Mouse (Mus musculus): Measurements from ENCODE around the gene Cmpk1. TPM values are rescaled to one million over a fixed set of nuclear protein-coding genes. Genes with fewer than 3 reads are reported as not detected.

Gene Cmpk1
- polyA plus RNA-seq, 1 experiment from 2014 or later, result 44.6 TPM

- Histone ChIP-seq H3K4me1 (ENCODE audit: control insufficient read depth, low read depth, low read length) (peaks cover 2% of the 10 kb centered on the region; the same call in 1 of the 2 replicates), H3K27me3 (ENCODE audit: control insufficient read depth, insufficient read depth, low read depth, low read length) (peaks cover 78% of the 10 kb centered on the region), H3K4me2 (ENCODE audit: low read depth, low read length) (no peak overlapping the region), H3K4me3 (ENCODE audit: low read depth, low read length) (no peak overlapping the region), H3K9me3 (replicated peaks; ENCODE audit: control insufficient read depth, low read length) (no peaks in the 10 kb centered on the region), H3K36me3 (ENCODE audit: control insufficient read depth, insufficient read depth) (no peaks in the 10 kb centered on the region), H3K27ac (ENCODE audit: low read length) (no peak overlapping the region), H3K9ac (ENCODE audit: low read depth, low read length) (no peak overlapping the region)
- WGBS (ENCODE audit: insufficient replicate concordance), result 2% methylated on average over 13 of the region's 13 CpGs
- no peak for ATAC-seq (ENCODE audit: low read depth)
These were observed 73.5 kb downstream of the Cmpk1 start for GRCm38 (mm10) chr4:114913594-114913962.

DNA sequence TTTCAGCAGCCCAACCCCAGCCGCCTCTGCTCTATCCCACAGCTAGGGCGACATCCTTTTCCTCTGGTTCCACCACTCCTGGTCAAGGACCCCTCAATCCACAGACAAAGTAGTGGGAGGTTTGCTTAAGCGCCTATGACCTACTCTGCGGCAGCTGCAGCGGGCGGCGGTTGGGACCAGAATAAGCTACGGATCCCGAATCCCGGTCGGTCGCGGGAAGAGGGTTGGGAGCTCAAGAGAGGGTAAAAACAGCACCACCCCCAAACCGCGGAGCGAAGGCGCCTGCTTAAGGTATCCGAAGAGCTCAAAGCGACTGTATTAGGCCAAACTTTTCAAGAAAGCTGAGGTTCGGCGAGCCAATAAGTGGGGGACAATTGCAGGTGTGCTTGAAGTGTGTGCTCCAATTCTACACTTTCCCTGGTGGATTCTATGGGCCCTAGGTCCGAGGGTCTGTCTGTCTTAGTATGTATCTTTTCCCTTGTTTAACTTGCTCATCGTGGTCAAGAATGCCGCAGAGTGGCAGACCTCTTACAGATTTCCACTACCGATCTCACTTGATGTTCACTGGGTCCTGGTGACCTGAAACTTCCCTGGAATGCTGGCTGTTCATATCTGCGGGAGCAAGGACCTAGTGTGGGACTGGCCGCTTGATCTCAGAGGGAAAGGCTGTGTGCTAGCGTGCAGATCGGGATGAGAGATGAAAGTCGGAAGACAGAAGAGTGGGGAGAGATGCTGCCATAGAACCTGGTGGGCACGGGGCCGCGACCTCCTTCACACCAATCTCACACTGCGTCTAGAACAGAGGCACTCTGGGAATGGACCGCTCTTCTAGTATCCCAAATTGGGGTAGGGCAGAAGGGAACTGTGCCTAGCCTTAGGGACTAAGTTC lies 74.1 kb downstream of the Cmpk1 start:
- Histone ChIP-seq H3K27ac (ENCODE audit: low read length) (no peak overlapping the region), H3K27me3 (ENCODE audit: control insufficient read depth, insufficient read depth, low read depth, low read length) (peaks cover 84% of the 10 kb centered on the region)

GRCm38 (mm10) chr4:114909602-114910484 lies 77.2 kb downstream of the Cmpk1 start:
- Histone ChIP-seq H3K9ac (ENCODE audit: low read depth, low read length) (no peak overlapping the region), H3K27me3 (ENCODE audit: control insufficient read depth, insufficient read depth, low read depth, low read length) (peaks cover 100% of the 10 kb centered on the region), H3K4me2 (ENCODE audit: low read depth, low read length) (peak overlapping the region; percentile 84), H3K36me3 (ENCODE audit: control insufficient read depth, insufficient read depth) (no peaks in the 10 kb centered on the region), H3K9me3 (replicated peaks; ENCODE audit: control insufficient read depth, low read length) (no peaks in the 10 kb centered on the region), H3K4me3 (ENCODE audit: low read depth, low read length) (peak overlapping the region; percentile 61), H3K4me1 (ENCODE audit: control insufficient read depth, low read depth, low read length) (peaks cover 6% of the 10 kb centered on the region; the same call in 1 of the 2 replicates), H3K27ac (ENCODE audit: low read length) (no peak overlapping the region)
- no peak for ATAC-seq (ENCODE audit: low read depth)
- under 1% methylated on average over 20 of the region's 20 CpGs for WGBS (ENCODE audit: insufficient replicate concordance)

More for the DNA sequence above, 74.1 kb downstream of the Cmpk1 start:
- 12% methylated on average over 35 of the region's 35 CpGs for WGBS (ENCODE audit: insufficient replicate concordance)
- Histone ChIP-seq H3K36me3 (ENCODE audit: control insufficient read depth, insufficient read depth) (no peaks in the 10 kb centered on the region), H3K4me2 (ENCODE audit: low read depth, low read length) (no peak overlapping the region), H3K4me3 (ENCODE audit: low read depth, low read length) (no peak overlapping the region), H3K9ac (ENCODE audit: low read depth, low read length) (no peak overlapping the region), H3K4me1 (ENCODE audit: control insufficient read depth, low read depth, low read length) (peaks cover 6% of the 10 kb centered on the region; the same call in 1 of the 2 replicates), H3K9me3 (replicated peaks; ENCODE audit: control insufficient read depth, low read length) (no peaks in the 10 kb centered on the region)
- ATAC-seq (ENCODE audit: low read depth), result no peak

Other genes starting within 250 kb of the Cmpk1 start
- not detected in 2 replicates for gene Gm12830, start 165.5 kb downstream of the Cmpk1 start, polyA plus RNA-seq (2015; fragmentation: Nextera tagmentation; extraction: Ambion mirVana)
- gene Foxd2, start 78.4 kb downstream of the Cmpk1 start, polyA plus RNA-seq (2015; fragmentation: Nextera tagmentation; extraction: Ambion mirVana), result not detected in 2 replicates
- gene Foxe3, start 61.2 kb downstream of the Cmpk1 start, polyA plus RNA-seq (2015; fragmentation: Nextera tagmentation; extraction: Ambion mirVana), result not detected in 2 replicates
- gene Stil, start 12.9 kb upstream of the Cmpk1 start, polyA plus RNA-seq (2015; fragmentation: Nextera tagmentation; extraction: Ambion mirVana), result 10.2 and 10.4 TPM in 2 replicates
- gene Tal1, start 69.2 kb upstream of the Cmpk1 start, polyA plus RNA-seq (2015; fragmentation: Nextera tagmentation; extraction: Ambion mirVana), result 17.1 and 17.8 TPM in 2 replicates
- 25.1 and 28.2 TPM in 2 replicates for gene Pdzk1ip1, start 101.5 kb upstream of the Cmpk1 start, polyA plus RNA-seq (2015; fragmentation: Nextera tagmentation; extraction: Ambion mirVana)
- gene Cyp4x1, start 147.0 kb upstream of the Cmpk1 start, polyA plus RNA-seq (2015; fragmentation: Nextera tagmentation; extraction: Ambion mirVana), result 0.04 and 0.05 TPM in 2 replicates